Mouse (Mus musculus): ENCODE results near the gene Gpm6b.

Gene Gpm6b

GRCm38 (mm10) chrX:166354913-166355312 is 116.2 kb downstream of the Gpm6b start:
- intact Hi-C loops (cut with DNase I): no loop called here

DNA sequence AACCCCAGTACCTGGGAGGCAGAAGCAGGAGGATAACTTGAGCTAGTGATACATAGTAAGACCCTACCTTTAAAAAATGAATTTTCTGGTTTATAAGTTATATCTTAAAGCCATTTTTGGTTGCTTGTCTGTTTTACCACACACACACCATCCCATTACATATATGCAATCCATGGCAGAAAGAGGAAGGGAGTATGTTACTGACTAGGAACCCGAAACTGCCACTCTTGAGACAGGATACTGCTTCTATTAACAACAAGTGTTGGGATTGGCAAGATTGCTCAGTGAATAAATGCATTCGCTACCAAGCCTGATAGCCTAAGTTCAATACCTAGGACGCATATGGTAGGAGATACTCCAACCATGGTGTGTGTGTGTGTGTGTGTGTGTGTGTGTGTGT is 117.6 kb downstream of the Gpm6b start:
- intact Hi-C loops (cut with DNase I): no loop called here

- intact Hi-C loops (cut with DNase I): no loop called here
Measured at GRCm38 (mm10) chrX:166358955-166359354, 120.2 kb downstream of the Gpm6b start.

GRCm38 (mm10) chrX:166359927-166360440 is 121.3 kb downstream of the Gpm6b start:
- intact Hi-C loops (cut with DNase I): no loop called here

GRCm38 (mm10) chrX:166360455-166360854 is 121.7 kb downstream of the Gpm6b start:
- intact Hi-C loops (cut with DNase I): no loop called here

DNA sequence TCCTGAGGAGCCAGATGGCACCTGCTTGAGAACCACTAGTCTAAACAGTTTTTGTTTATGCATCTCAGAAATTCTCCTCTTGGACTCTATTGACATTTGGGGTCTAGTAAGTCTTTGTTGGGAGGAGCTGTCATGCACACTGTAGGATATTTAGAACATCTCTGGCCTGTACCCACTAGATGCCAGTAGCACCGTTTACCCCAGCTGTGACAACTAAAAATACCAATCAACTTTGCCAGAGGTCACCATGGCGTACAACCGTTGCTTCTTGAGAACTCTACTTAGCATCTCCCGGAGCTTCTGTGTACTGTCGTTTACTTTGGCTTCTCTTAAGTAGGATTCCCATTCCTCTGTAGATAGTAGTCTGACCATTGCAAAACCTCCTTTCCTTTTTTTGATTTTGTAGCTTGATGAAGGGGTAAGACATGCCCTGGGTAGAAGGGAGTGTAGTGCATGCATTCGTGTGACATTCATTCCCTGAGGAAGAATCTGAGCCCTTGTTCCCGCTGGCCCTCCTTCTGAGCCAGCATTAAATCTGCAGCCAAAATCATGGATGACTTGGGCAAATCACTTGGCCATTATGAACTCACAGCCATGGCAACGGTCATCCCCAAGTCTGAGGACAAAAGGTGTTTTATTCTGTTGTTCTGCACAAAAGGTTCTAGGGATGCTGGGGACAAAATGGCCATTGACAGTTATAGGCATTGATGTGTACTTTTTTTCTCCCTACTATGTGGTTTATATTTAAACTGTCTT is 126.9 kb downstream of the Gpm6b start:
- intact Hi-C loops (cut with DNase I): no loop called here

GRCm38 (mm10) chrX:166376681-166377328 is 138.1 kb downstream of the Gpm6b start:
- intact Hi-C loops (cut with DNase I): no loop called here

- intact Hi-C loops (cut with DNase I): no loop called here
Measured at GRCm38 (mm10) chrX:166378652-166379051, 139.9 kb downstream of the Gpm6b start.

DNA sequence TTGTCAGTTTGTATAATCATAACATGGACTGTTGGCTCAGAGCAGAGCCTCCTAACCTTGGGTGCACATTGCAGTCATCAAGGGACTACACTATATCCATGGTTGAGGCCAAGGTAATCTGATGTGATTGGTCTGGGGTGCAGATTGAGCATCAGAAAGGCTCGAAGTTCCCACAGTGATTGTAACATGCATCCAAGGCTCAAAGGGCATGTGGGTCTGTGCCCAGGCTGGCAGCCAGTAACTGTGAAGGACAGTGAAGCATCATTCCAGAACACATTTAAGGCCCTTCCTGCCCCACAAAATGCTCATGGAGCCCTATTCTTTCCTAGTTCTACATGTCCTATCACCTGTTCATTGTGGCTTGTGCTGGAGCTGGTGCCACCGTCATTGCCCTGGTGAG is 144.9 kb downstream of the Gpm6b start:
- intact Hi-C loops (cut with DNase I): no loop called here

- intact Hi-C loops (cut with DNase I): no loop called here
Measured at GRCm38 (mm10) chrX:166384935-166385334, 146.2 kb downstream of the Gpm6b start.

DNA sequence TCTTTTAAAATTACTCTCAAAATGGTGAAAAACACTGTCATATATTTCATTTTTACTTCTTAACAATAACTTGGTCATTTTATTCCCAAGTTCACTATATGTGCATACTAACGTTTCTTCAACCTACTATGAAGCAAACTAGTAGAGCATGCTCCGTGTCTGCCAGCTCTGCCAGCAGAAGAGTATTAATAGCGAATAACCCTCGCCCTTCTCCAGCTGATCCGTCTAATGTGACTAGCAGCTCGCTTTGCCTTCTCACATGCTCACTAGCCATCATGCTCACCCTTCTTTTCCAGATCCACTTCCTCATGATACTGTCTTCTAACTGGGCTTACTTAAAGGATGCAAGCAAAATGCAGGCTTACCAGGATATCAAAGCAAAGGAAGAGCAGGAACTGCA is 147.9 kb downstream of the Gpm6b start:
- intact Hi-C loops (cut with DNase I): no loop called here

DNA sequence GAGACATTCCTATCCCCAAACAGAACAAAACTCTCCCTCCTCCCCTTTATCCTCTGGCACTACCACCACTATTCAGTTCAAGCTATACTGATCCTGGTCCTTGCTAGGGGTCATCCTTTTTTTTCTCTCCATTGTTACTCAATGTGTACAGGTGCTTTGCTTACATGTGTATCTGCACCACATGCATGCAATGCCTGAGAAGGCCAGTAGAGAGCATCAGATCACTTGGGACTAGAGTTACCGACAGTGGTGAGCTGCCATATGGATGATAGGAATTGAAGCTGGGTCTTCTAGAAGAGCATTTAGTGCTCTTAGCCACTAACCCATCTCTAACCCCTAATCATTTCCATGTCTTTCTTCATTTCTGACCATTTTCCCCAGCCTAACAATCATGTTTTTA is 155.0 kb downstream of the Gpm6b start:
- intact Hi-C loops (cut with DNase I): no loop called here

GRCm38 (mm10) chrX:166407865-166408264 is 169.2 kb downstream of the Gpm6b start:
- intact Hi-C loops (cut with DNase I): no loop called here

DNA sequence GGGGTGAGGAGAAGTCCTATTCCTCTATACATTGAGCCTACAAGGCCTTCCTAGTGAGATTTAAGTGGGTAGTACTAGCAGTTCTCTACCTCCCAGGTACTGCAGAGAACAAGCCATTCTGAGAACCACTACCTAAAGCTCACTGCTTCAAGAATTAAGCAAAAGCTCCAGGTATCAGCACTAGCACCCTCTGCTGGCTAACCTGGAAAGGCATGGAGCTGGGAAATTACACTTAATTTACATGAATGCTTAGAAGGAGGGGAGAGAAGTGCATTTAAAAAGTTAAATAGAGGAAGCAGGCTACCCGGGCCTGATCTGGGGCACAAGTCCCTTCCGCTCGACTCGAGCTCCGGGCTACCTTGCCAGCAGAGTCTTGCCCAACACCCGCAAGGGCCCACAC is 177.5 kb downstream of the Gpm6b start:
- intact Hi-C loops (cut with DNase I): no loop called here

DNA sequence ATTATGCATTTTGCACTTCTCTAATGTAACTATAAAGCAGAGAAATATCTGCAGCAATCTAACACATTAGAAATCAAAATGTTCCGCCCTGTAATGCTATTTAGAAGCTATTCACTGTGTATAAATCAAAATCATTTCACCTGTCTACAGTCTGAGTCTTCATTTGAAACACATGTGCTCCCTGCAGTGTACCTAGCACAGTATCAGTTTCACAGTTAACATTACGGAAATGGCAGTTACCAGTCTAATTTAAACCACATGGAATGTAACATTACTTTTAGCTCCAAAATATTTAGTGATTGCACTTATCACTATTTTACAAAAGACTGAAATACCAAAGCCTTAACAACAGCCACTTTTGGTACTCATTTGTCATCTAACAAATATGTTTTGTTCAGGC is 196.1 kb downstream of the Gpm6b start:
- intact Hi-C loops (cut with DNase I): loop anchor here (10.0 kb wide), 1 partner anchor 220 kb away; no protein-coding TSS in a partner anchor
